Mouse (Mus musculus): ENCODE data around the gene Tlr2. TPM values are rescaled to one million over a fixed set of nuclear protein-coding genes. Genes with fewer than 3 reads are reported as not detected.

Gene Tlr2
- total and polyA plus RNA-seq, 3 experiments: not detected

DNA sequence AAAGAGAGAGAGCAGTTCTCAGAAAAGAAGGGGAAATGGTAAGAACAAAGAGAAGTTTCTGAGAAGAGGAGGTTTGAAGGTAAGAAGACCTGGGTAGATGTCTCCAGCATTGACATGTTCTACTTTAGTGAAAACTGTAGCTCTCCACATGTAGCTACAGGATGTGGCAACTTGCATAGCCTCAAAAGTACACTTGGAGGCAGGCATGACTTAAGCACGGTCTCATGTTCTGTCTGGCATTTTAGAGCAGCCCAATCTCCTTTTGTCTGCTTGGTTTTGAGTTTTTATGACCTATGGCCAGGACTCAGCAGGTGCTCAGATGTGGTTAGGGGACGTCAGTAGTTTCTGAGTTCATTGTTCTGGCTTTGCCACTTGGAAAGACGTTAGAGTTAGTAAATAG is 50.1 kb downstream of the Tlr2 start:
- H3K4me3 ChIP-seq (ENCODE audit: control insufficient read depth in 1 of 2, insufficient read depth in 1 of 2, low read depth in 2 of 2, low read length in 2 of 2): no peak overlapping the region
- H3K9me3 ChIP-seq (replicated peaks; ENCODE audit: insufficient read depth, low read length): no peaks in the 10 kb centered on the region
- no peak for DNase-seq (ENCODE audit: low read depth, low spot score)
- no peaks in the 10 kb centered on the region for H3K79me2 ChIP-seq (ENCODE audit: control insufficient read depth, insufficient read depth, low read length, poor library complexity)
- H3K27ac ChIP-seq (ENCODE audit: control insufficient read depth, low read depth, low read length): no peak overlapping the region
- H3K27me3 ChIP-seq (ENCODE audit: control insufficient read depth in 1 of 2, insufficient read depth in 2 of 2, low read length in 2 of 2): no peaks in the 10 kb centered on the region
- H3K36me3 ChIP-seq (ENCODE audit: control insufficient read depth in 1 of 2, insufficient read depth in 2 of 2, low read length in 2 of 2): no peaks in the 10 kb centered on the region
- no peaks in the 10 kb centered on the region for H3K4me1 ChIP-seq (ENCODE audit: control insufficient read depth in 1 of 2, insufficient read depth in 2 of 2, low read length in 2 of 2)
- TF ChIP-seq SMC3 (IDR thresholded peaks at IDR 0.05; ENCODE audit: low read depth, low read length) (no peak), TBP (IDR thresholded peaks at IDR 0.05; ENCODE audit: low read depth, low read length) (no peak), POLR2AphosphoS5 (IDR thresholded peaks at IDR 0.05; ENCODE audit: borderline replicate concordance, low read depth, low read length) (no peak), ETS1 (IDR thresholded peaks at IDR 0.05; ENCODE audit: low read depth, low read length) (no peak), MAFK (IDR thresholded peaks at IDR 0.05; ENCODE audit: borderline replicate concordance, low read depth, low read length) (no peak), KAT2A (conservative IDR thresholded peaks at IDR 0.05; ENCODE audit: low read depth, low read length) (no peak), NELFE (IDR thresholded peaks at IDR 0.05; ENCODE audit: low read depth, low read length) (no peak), RCOR1 (IDR thresholded peaks at IDR 0.05; ENCODE audit: low read depth, low read length) (no peak), GABPA (IDR thresholded peaks at IDR 0.05; ENCODE audit: low read depth, low read length) (no peak), MAZ (IDR thresholded peaks at IDR 0.05; ENCODE audit: low read depth, low read length) (no peak), USF1 (IDR thresholded peaks at IDR 0.05; ENCODE audit: low read depth, low read length) (no peak), GATA1 (IDR thresholded peaks at IDR 0.05; ENCODE audit: low read depth, low read length) (no peak), TAL1 (IDR thresholded peaks at IDR 0.05; ENCODE audit: low read length) (no peak), UBTF (IDR thresholded peaks at IDR 0.05; ENCODE audit: borderline replicate concordance, insufficient read depth, low read depth, low read length) (no peak), CHD1 (IDR thresholded peaks at IDR 0.05; ENCODE audit: low read depth, low read length) (no peak), BHLHE40 (IDR thresholded peaks at IDR 0.05; ENCODE audit: borderline replicate concordance, low read depth, low read length) (no peak), MYB (IDR thresholded peaks at IDR 0.05; ENCODE audit: low read depth, low read length) (no peak), RAD21 (IDR thresholded peaks at IDR 0.05; ENCODE audit: low read depth, low read length) (no peak), HCFC1 (IDR thresholded peaks at IDR 0.05; ENCODE audit: low read depth, low read length) (no peak)
- H3K9ac ChIP-seq (ENCODE audit: control insufficient read depth, low read depth, low read length, poor library complexity, severe bottlenecking): no peak overlapping the region

- TF ChIP-seq ZNF384 (IDR thresholded peaks at IDR 0.05; ENCODE audit: low read depth, low read length): no peak
- TF ChIP-seq MAZ (IDR thresholded peaks at IDR 0.05; ENCODE audit: low read depth, low read length): no peak
- no peak for TF ChIP-seq MYB (IDR thresholded peaks at IDR 0.05; ENCODE audit: low read depth, low read length)
- no peak for TF ChIP-seq TBP (IDR thresholded peaks at IDR 0.05; ENCODE audit: low read depth, low read length)
- no peak for TF ChIP-seq NELFE (IDR thresholded peaks at IDR 0.05; ENCODE audit: low read depth, low read length)
- TF ChIP-seq JUND (IDR thresholded peaks at IDR 0.05; ENCODE audit: low read depth, low read length): no peak
- no peak for TF ChIP-seq USF2 (IDR thresholded peaks at IDR 0.05; ENCODE audit: borderline replicate concordance in 1 of 2, insufficient read depth in 1 of 2, low read depth in 1 of 2, low read length in 2 of 2)
- TF ChIP-seq RCOR1 (IDR thresholded peaks at IDR 0.05; ENCODE audit: low read depth, low read length): no peak
- no peak for TF ChIP-seq RAD21 (IDR thresholded peaks at IDR 0.05; ENCODE audit: low read depth, low read length)
- no peak for TF ChIP-seq ELF1 (IDR thresholded peaks at IDR 0.05; ENCODE audit: low read depth, low read length)
- no peak for TF ChIP-seq ETS1 (IDR thresholded peaks at IDR 0.05; ENCODE audit: low read depth, low read length)
- TF ChIP-seq GATA1 (IDR thresholded peaks at IDR 0.05; ENCODE audit: low read depth, low read length): no peak
- no peak for TF ChIP-seq POLR2AphosphoS2 (IDR thresholded peaks at IDR 0.05; ENCODE audit: low read length)
- no peak for TF ChIP-seq USF1 (IDR thresholded peaks at IDR 0.05; ENCODE audit: low read depth, low read length)
- no peak for TF ChIP-seq MXI1 (IDR thresholded peaks at IDR 0.05; ENCODE audit: low read depth, low read length)
- TF ChIP-seq NRF1 (IDR thresholded peaks at IDR 0.05; ENCODE audit: insufficient read depth, low read depth, low read length, poor library complexity, severe bottlenecking): no peak
- TF ChIP-seq ZKSCAN1 (IDR thresholded peaks at IDR 0.05; ENCODE audit: low read depth, low read length): no peak
- no peak for TF ChIP-seq TAL1 (IDR thresholded peaks at IDR 0.05; ENCODE audit: low read length)
- no peak for TF ChIP-seq TCF12 (IDR thresholded peaks at IDR 0.05; ENCODE audit: low read depth, low read length)
- TF ChIP-seq EP300 (IDR thresholded peaks at IDR 0.05; ENCODE audit: low read depth in 1 of 2, low read length in 2 of 2): no peak
- Histone ChIP-seq H3K27ac (ENCODE audit: control insufficient read depth, low read depth, low read length) (no peak overlapping the region), H3K4me1 (ENCODE audit: control insufficient read depth in 1 of 2, insufficient read depth in 2 of 2, low read length in 2 of 2) (no peaks in the 10 kb centered on the region), H3K9ac (ENCODE audit: control insufficient read depth, low read depth, low read length, poor library complexity, severe bottlenecking) (no peak overlapping the region), H3K4me3 (ENCODE audit: control insufficient read depth in 1 of 2, insufficient read depth in 1 of 2, low read depth in 2 of 2, low read length in 2 of 2) (no peak overlapping the region), H3K79me2 (ENCODE audit: control insufficient read depth, insufficient read depth, low read length, poor library complexity) (no peaks in the 10 kb centered on the region), H3K9me3 (replicated peaks; ENCODE audit: insufficient read depth, low read length) (no peaks in the 10 kb centered on the region), H3K27me3 (ENCODE audit: control insufficient read depth in 1 of 2, insufficient read depth in 2 of 2, low read length in 2 of 2) (no peaks in the 10 kb centered on the region), H3K36me3 (ENCODE audit: control insufficient read depth in 1 of 2, insufficient read depth in 2 of 2, low read length in 2 of 2) (no peaks in the 10 kb centered on the region)
- no peak for DNase-seq (ENCODE audit: low read depth, low spot score)
These were observed 51.7 kb downstream of the Tlr2 start for GRCm38 (mm10) chr3:83789651-83790451.

Data from MEL (cell line).